Mouse (Mus musculus) olfactory bulb, adult 2 months (tissue): ENCODE measurements around the gene Ranbp10.

Experiments used
- CTCF ChIP-seq: fragments of 200-500 bp; IDR thresholded peaks from 2 replicates; pipeline ENCODE4 v1.5.1; 2012; ENCODE audit warnings: low read depth, mild to moderate bottlenecking, low read length, moderate library complexity; ENCODE audit not compliant: insufficient read depth
- POLR2A ChIP-seq: fragments of 200-500 bp; IDR thresholded peaks from 2 replicates; pipeline ENCODE4 v1.6.1; 2012; ENCODE audit warnings: mild to moderate bottlenecking, low read depth, low read length, moderate library complexity; ENCODE audit not compliant: insufficient read depth

- TF ChIP-seq CTCF, result no peak
- peak; percentile 56; the same call in 1 of the 2 replicates for TF ChIP-seq POLR2A
Observed at GRCm38 (mm10) chr8:105860143-105860981, 33.2 kb upstream of the Ranbp10 start, which contains the start of gene Nutf2.
